Mouse (Mus musculus) embryonic facial prominence, embryonic 10.5 days (tissue): ENCODE data around the gene Mvk. TPM values are rescaled to one million over a fixed set of nuclear protein-coding genes. Genes with fewer than 3 reads are reported as not detected.

Experiments
- DNase-seq: peaks from one replicate; pipeline ENCODE4 v3.0.0-alpha.2; 2017; ENCODE audit warnings: low spot score
- H3K27ac ChIP-seq: fragments of 300-500 bp; sonication (generic); replicated peaks from 2 replicates; pipeline ENCODE4 v1.5.1; 2016; ENCODE audit warnings: mild to moderate bottlenecking
- H3K27me3 ChIP-seq: fragments of 300-500 bp; sonication (generic); replicated peaks from 2 replicates; pipeline ENCODE4 v1.6.1; 2016; ENCODE audit warnings: low read depth, mild to moderate bottlenecking; ENCODE audit not compliant: poor library complexity, severe bottlenecking
- H3K36me3 ChIP-seq: fragments of 300-500 bp; sonication (generic); replicated peaks from 2 replicates; pipeline ENCODE4 v1.6.1; 2016; ENCODE audit warnings: mild to moderate bottlenecking, moderate library complexity
- H3K4me1 ChIP-seq: fragments of 300-500 bp; sonication (generic); 2 replicates; pipeline ENCODE4 v1.6.1; 2016
- H3K4me3 ChIP-seq: fragments of 300-500 bp; sonication (generic); 2 replicates; pipeline ENCODE4 v1.5.1; 2016; ENCODE audit warnings: mild to moderate bottlenecking, moderate library complexity
- H3K9me3 ChIP-seq: fragments of 300-500 bp; sonication (generic); 2 replicates; pipeline ENCODE4 v1.6.1; 2016; ENCODE audit warnings: mild to moderate bottlenecking
- WGBS: fragments of 180-500 bp; shearing (Covaris S2); methylation state at CpG from one replicate; pipeline ENCODE4 v1.1.7; 2016; 5-methylcytosine and 5-hydroxymethylcytosine counted together
- microRNA-seq: library from miRNA; unstranded; fragments of <30 nt; microRNA quantifications from one replicate; pipeline ENCODE4, GENCODE M21; 2017
- polyA plus RNA-seq: library from polyadenylated mRNA; unstranded; fragments of >200 nt; fragmentation: Nextera tagmentation; extraction: Ambion mirVana; gene quantifications from 2 replicates; pipeline ENCODE4 v1.2.1, GENCODE M21; 2016

Gene Mvk
- polyA plus RNA-seq, 1 experiment from 2014 or later, result 55.0 TPM

DNA sequence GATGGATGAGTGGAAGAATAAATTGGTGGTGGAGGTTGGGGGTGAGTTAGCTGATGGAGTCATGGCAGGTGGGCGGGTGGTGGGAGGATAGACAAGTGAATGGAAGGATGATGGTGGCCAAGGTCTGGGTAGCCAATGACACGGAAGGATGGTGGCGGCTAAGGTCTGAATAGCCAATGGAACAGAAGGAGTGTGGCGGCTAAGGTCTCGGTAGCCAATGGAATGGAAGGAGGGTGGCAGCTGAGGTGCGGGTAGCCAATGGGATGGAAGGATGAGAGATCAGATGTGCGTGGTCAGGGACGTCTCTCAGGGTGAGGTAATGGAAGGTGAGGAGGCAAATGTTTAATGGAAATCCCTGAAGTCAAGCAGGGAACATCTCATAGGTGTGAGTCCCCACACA lies 46.2 kb downstream of the Mvk start:
- DNase-seq, result no peak
- Histone ChIP-seq H3K36me3 (no peaks in the 10 kb centered on the region), H3K9me3 (0 out of 2 replicates have a peak, but pooled peaks cover 3% of the 10 kb centered on the region), H3K27me3 (no peaks in the 10 kb centered on the region), H3K27ac (no peak overlapping the region), H3K4me3 (no peak overlapping the region), H3K4me1 (peaks cover 7% of the 10 kb centered on the region; the same call in 1 of the 2 replicates)
- WGBS, result 93% methylated on average over 8 of the region's 8 CpGs

- H3K4me1 ChIP-seq, result peaks cover 8% of the 10 kb centered on the region
- WGBS, result 38% methylated on average over 1 of the region's 1 CpGs
- no peaks in the 10 kb centered on the region for H3K36me3 ChIP-seq
- H3K27ac ChIP-seq, result no peak overlapping the region
- no peak overlapping the region for H3K4me3 ChIP-seq
- H3K9me3 ChIP-seq, result 0 out of 2 replicates have a peak, but pooled peaks cover 3% of the 10 kb centered on the region
- DNase-seq, result no peak
- H3K27me3 ChIP-seq, result no peaks in the 10 kb centered on the region
Observed at GRCm38 (mm10) chr5:114494761-114495160, 50.7 kb downstream of the Mvk start.

- H3K27ac ChIP-seq, result no peak overlapping the region
- no peak overlapping the region for H3K4me3 ChIP-seq
- H3K27me3 ChIP-seq, result no peaks in the 10 kb centered on the region
- no peak for DNase-seq
- H3K4me1 ChIP-seq, result peaks cover 8% of the 10 kb centered on the region
- no peaks in the 10 kb centered on the region for H3K9me3 ChIP-seq
- WGBS, result 73% methylated on average over 9 of the region's 9 CpGs
- no peaks in the 10 kb centered on the region for H3K36me3 ChIP-seq
Observed at GRCm38 (mm10) chr5:114501252-114501651, 57.2 kb downstream of the Mvk start.

DNA sequence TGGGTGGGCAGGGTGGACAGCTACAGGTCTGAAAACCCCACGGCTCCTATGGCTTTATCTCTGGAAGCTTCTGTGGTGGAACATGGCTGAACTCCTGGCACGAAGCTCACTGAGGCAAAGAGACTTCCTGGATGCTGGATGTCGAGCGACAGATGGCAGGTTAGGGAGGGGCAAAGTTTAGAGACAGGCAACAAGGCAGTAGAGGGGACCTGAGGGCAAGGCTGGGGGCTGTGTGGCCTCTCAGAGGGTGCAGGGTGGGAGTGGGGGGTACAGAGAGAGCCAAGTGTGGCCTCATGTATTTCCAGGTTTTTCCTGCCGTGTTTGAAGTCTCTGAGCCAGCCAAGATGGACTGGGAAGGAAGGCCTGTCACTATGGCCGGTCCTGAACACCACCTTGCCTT lies 60.8 kb downstream of the Mvk start:
- no peak overlapping the region for H3K27ac ChIP-seq
- no peaks in the 10 kb centered on the region for H3K36me3 ChIP-seq
- H3K9me3 ChIP-seq, result no peaks in the 10 kb centered on the region
- WGBS, result 72% methylated on average over 6 of the region's 6 CpGs
- no peak overlapping the region for H3K4me3 ChIP-seq
- DNase-seq, result no peak
- peaks cover 10% of the 10 kb centered on the region; the same call in 1 of the 2 replicates for H3K4me1 ChIP-seq
- peaks cover 3% of the 10 kb centered on the region for H3K27me3 ChIP-seq

DNA sequence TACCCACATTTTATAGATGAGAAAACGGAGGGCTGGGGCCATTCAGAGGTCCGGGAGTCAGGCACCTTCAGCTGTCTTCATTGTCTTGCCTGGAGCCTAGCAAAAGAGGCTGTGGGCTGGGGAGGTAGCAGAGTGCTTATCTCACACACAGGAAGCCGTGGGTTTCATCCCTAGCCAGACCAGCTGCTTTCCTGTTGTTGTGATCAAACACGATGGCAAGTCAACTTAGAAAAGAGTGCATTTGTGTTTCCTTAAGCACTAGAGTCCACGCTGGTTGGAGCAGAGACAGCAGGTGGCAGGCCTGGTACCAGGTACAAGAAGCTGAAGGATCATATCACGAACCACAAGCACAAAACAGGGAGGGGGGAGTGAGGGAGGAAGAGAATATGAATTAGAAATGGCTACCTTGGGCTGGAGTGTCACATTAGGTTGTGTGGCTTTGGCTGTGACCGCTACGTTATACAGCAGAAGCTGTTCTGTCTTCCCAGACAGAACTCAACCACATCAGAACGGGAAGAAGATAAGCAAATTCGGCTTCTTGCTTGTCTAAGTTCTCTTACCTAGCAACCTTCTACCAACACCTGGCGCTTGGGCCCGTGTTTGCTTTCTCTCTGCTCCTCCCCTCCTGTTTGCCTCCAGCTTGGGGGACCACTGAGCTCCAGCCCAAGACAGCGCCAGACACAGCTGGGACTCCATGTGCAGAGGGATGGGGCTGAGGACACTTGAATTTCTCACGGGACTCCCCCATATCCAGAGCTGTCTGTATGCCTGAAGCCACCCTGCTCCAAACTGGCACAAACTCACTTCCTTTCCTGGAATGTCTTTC lies 61.4 kb downstream of the Mvk start:
- peaks cover 13% of the 10 kb centered on the region; the same call in 1 of the 2 replicates for H3K4me1 ChIP-seq
- no peak for DNase-seq
- H3K36me3 ChIP-seq, result no peaks in the 10 kb centered on the region
- H3K4me3 ChIP-seq, result no peak overlapping the region
- no peaks in the 10 kb centered on the region for H3K9me3 ChIP-seq
- 75% methylated on average over 14 of the region's 14 CpGs for WGBS
- H3K27me3 ChIP-seq, result peaks cover 10% of the 10 kb centered on the region
- H3K27ac ChIP-seq, result no peak overlapping the region

DNA sequence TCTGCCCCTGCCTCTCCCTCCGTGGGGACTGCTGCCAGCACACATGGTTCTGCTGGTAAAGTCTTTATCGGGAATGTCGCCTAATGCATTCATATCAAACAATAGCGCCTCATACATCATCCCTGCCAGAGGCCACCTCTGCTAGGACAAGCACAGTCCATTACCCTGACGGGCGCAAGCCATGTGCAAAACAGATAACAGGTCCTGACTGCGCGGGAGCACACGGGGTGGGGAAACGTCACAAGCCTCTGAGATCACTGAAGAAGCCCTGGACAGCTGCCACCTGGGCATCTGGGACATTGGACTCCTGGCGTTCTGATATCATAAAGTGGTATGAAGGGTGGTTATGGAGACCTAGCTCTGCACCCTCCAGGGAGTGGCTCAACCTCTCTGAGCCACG lies 63.3 kb downstream of the Mvk start:
- DNase-seq, result no peak
- H3K27me3 ChIP-seq, result peaks cover 24% of the 10 kb centered on the region
- H3K9me3 ChIP-seq, result no peaks in the 10 kb centered on the region
- H3K27ac ChIP-seq, result 0 out of 2 replicates have a peak overlapping the region, but pooled peaks have one; percentile 3
- WGBS, result 88% methylated on average over 12 of the region's 12 CpGs
- H3K4me1 ChIP-seq, result peaks cover 18% of the 10 kb centered on the region; the same call in 1 of the 2 replicates
- no peaks in the 10 kb centered on the region for H3K36me3 ChIP-seq
- no peak overlapping the region for H3K4me3 ChIP-seq

DNA sequence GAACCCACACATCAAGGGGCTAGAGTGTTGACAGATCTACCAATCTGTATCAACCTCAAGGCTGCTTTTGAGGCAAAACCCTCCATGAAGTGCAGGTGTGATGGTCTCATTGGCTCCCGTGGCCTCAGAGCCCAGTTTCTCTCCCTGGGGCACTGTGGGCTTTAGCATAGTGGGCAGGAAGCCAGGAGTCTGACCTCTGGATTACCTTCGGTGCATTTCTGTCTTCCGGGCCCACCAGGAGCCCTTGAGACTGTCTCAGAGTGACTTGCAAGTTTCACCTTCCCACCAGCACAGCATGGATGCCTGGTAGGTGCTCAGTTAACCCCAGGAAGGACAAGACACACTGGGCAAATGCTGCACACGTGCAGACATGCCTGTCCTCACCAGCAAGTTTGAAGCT lies 63.9 kb downstream of the Mvk start:
- H3K4me3 ChIP-seq, result no peak overlapping the region
- 79% methylated on average over 4 of the region's 4 CpGs for WGBS
- no peaks in the 10 kb centered on the region for H3K9me3 ChIP-seq
- H3K4me1 ChIP-seq, result peaks cover 21% of the 10 kb centered on the region
- peaks cover 29% of the 10 kb centered on the region for H3K27me3 ChIP-seq
- no peak overlapping the region for H3K27ac ChIP-seq
- no peak for DNase-seq
- H3K36me3 ChIP-seq, result no peaks in the 10 kb centered on the region

DNA sequence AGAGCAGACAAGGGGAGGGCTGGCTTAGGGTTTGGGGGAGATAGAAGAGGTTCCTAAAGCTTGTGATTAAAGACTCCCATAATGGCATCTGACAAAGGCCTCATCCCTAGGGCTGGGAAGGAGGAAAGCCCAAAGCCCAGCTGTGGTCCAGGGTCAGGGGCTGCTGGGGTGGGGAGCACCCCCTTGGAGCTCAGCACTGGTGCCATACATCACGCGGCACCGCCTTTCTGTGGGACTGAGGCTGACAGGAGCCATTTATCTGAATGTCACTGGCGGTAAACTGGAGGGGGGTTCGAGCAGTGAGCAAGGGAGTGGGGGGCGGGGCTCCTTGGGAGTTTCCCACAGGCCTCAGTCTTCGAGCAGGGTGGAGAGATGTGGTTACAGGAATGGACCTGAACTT lies 65.4 kb downstream of the Mvk start:
- no peak for DNase-seq
- Histone ChIP-seq H3K9me3 (no peaks in the 10 kb centered on the region), H3K27ac (0 out of 2 replicates have a peak overlapping the region, but pooled peaks have one; percentile 2), H3K4me1 (peaks cover 36% of the 10 kb centered on the region), H3K4me3 (no peak overlapping the region), H3K27me3 (peaks cover 44% of the 10 kb centered on the region), H3K36me3 (no peaks in the 10 kb centered on the region)
- 85% methylated on average over 7 of the region's 7 CpGs for WGBS

Small RNAs within 50 kb of the gene (microRNA-seq; reads per million reads assigned to microRNA genes)
- not detected for gene Mir7027

Other genes with a start within 250 kb of the Mvk start
- gene Foxn4, start 170.5 kb upstream of the Mvk start, polyA plus RNA-seq, result 1.00 and 1.1 TPM in 2 replicates
- 0.94 and 1.2 TPM in 2 replicates for gene Myo1h, start 155.1 kb upstream of the Mvk start, polyA plus RNA-seq
- 112 and 116 TPM in 2 replicates for gene Kctd10, start 63.8 kb upstream of the Mvk start, polyA plus RNA-seq
- gene Ube3b, start 63.7 kb upstream of the Mvk start, polyA plus RNA-seq, result 54.3 and 54.8 TPM in 2 replicates
- gene Mmab, start 209 bp upstream of the Mvk start, polyA plus RNA-seq, result 33.2 and 34.4 TPM in 2 replicates
- gene Fam222a, start 123.7 kb downstream of the Mvk start, polyA plus RNA-seq, result 2.3 and 3.8 TPM in 2 replicates
- 0.75 and 0.91 TPM in 2 replicates for gene Trpv4, start 214.2 kb downstream of the Mvk start, polyA plus RNA-seq
- gene Gltp, start 246.7 kb downstream of the Mvk start, polyA plus RNA-seq, result 75.1 and 79.0 TPM in 2 replicates